Mouse (Mus musculus) effector memory CD4-positive, alpha-beta T cell, adult 7 months (primary cell): Measurements from ENCODE around the gene Gm20816. TPM values are rescaled to one million over a fixed set of nuclear protein-coding genes. Genes with fewer than 3 reads are reported as not detected.

Source experiments
- polyA plus RNA-seq: library from polyadenylated mRNA; unstranded; fragments of 100-300 nt; shearing (Covaris generic); gene quantifications from one replicate; pipeline ENCODE4 v1.2.1, GENCODE M21; 2017

Gene Gm20816
- not detected for polyA plus RNA-seq

GRCm38 (mm10) chrY:68537655-68538054 is at the start of gene Gm20816:
Gm20816 (plus strand) TSS chrY:68537955.

Other genes with a start within 250 kb of the Gm20816 start
- gene Gm20937, start 243.1 kb upstream of the Gm20816 start, polyA plus RNA-seq = not detected